Mouse (Mus musculus): ENCODE measurements around the gene Syne1. TPM values are rescaled to one million over a fixed set of nuclear protein-coding genes. Genes with fewer than 3 reads are reported as not detected.

The Syne1 gene
- polyA plus RNA-seq (2014; fragmentation: Nextera tagmentation; extraction: Ambion mirVana), result 17.8 and 20.7 TPM in 2 replicates

GRCm38 (mm10) chr10:5551382-5551781 is at the start of gene Syne1:
Gene Syne1 (minus strand): TSS chr10:5551482.
- peak within 1 kb of the TSS; percentile 70 for H3K4me3 ChIP-seq (replicated peaks; ENCODE audit: low read depth, low read length)
- WGBS, result 31% methylated on average over 5 of the region's 5 CpGs
- H3K27ac ChIP-seq (replicated peaks; ENCODE audit: low read depth, low read length), result peak within 1 kb of the TSS; percentile 81
- H3K9ac ChIP-seq (replicated peaks; ENCODE audit: low read length), result peak within 1 kb of the TSS; percentile 79
- no peaks in the 10 kb centered on the region for H3K36me3 ChIP-seq (ENCODE audit: control insufficient read depth, insufficient read depth, low read length)
- ATAC-seq (ENCODE audit: low FRiP score, low TSS enrichment) (no peak), DNase-seq (peak; percentile 8)
- H3K4me1 ChIP-seq (ENCODE audit: control insufficient read depth, insufficient read depth, low read length), result peaks cover 5% of the 10 kb centered on the region; the same call in 1 of the 2 replicates
- no peaks in the 10 kb centered on the region for H3K27me3 ChIP-seq (ENCODE audit: control insufficient read depth, insufficient read depth, low read length)
- H3K9me3 ChIP-seq (ENCODE audit: control insufficient read depth, low read length), result no peaks in the 10 kb centered on the region
- H3K4me2 ChIP-seq (ENCODE audit: low read length), result peak within 1 kb of the TSS; percentile 83

- Histone ChIP-seq H3K36me3 (ENCODE audit: control insufficient read depth, insufficient read depth, low read length) (no peaks in the 10 kb centered on the region), H3K4me1 (ENCODE audit: control insufficient read depth, insufficient read depth, low read length) (no peaks in the 10 kb centered on the region), H3K9ac (replicated peaks; ENCODE audit: low read length) (no peak overlapping the region), H3K27me3 (ENCODE audit: control insufficient read depth, insufficient read depth, low read length) (no peaks in the 10 kb centered on the region), H3K9me3 (ENCODE audit: control insufficient read depth, low read length) (no peaks in the 10 kb centered on the region), H3K4me2 (ENCODE audit: low read length) (no peak overlapping the region), H3K4me3 (replicated peaks; ENCODE audit: low read depth, low read length) (no peak overlapping the region), H3K27ac (replicated peaks; ENCODE audit: low read depth, low read length) (no peak overlapping the region)
- ATAC-seq (ENCODE audit: low FRiP score, low TSS enrichment) (peak; percentile 80), DNase-seq (peak; percentile 93)
- 24% methylated on average over 7 of the region's 7 CpGs for whole genome bisulfite sequencing
Measured at GRCm38 (mm10) chr10:5600123-5600522, 48.8 kb upstream of the Syne1 start.

- Histone ChIP-seq H3K9me3 (ENCODE audit: control insufficient read depth, low read length) (no peaks in the 10 kb centered on the region), H3K36me3 (ENCODE audit: control insufficient read depth, insufficient read depth, low read length) (no peaks in the 10 kb centered on the region), H3K9ac (replicated peaks; ENCODE audit: low read length) (no peak overlapping the region), H3K27me3 (ENCODE audit: control insufficient read depth, insufficient read depth, low read length) (no peaks in the 10 kb centered on the region), H3K4me1 (ENCODE audit: control insufficient read depth, insufficient read depth, low read length) (no peaks in the 10 kb centered on the region), H3K4me2 (ENCODE audit: low read length) (no peak overlapping the region), H3K4me3 (replicated peaks; ENCODE audit: low read depth, low read length) (no peak overlapping the region), H3K27ac (replicated peaks; ENCODE audit: low read depth, low read length) (no peak overlapping the region)
- DNase-seq, result no peak
- ATAC-seq (ENCODE audit: low FRiP score, low TSS enrichment), result no peak
- 80% methylated on average over 6 of the region's 6 CpGs for whole genome bisulfite sequencing
Measured at GRCm38 (mm10) chr10:5596559-5596958, 45.3 kb upstream of the Syne1 start.

GRCm38 (mm10) chr10:5594457-5594856 is 43.2 kb upstream of the Syne1 start:
- DNase-seq (no peak), ATAC-seq (ENCODE audit: low FRiP score, low TSS enrichment) (no peak)
- Histone ChIP-seq H3K36me3 (ENCODE audit: control insufficient read depth, insufficient read depth, low read length) (no peaks in the 10 kb centered on the region), H3K9ac (replicated peaks; ENCODE audit: low read length) (no peak overlapping the region), H3K4me3 (replicated peaks; ENCODE audit: low read depth, low read length) (no peak overlapping the region), H3K4me2 (ENCODE audit: low read length) (no peak overlapping the region), H3K27ac (replicated peaks; ENCODE audit: low read depth, low read length) (no peak overlapping the region), H3K4me1 (ENCODE audit: control insufficient read depth, insufficient read depth, low read length) (no peaks in the 10 kb centered on the region), H3K9me3 (ENCODE audit: control insufficient read depth, low read length) (no peaks in the 10 kb centered on the region), H3K27me3 (ENCODE audit: control insufficient read depth, insufficient read depth, low read length) (no peaks in the 10 kb centered on the region)
- 78% methylated on average over 5 of the region's 5 CpGs for WGBS

- H3K27ac ChIP-seq (replicated peaks; ENCODE audit: low read depth, low read length), result no peak within 1 kb of the TSS
- no peaks in the 10 kb centered on the region for H3K9me3 ChIP-seq (ENCODE audit: control insufficient read depth, low read length)
- no peaks in the 10 kb centered on the region for H3K4me1 ChIP-seq (ENCODE audit: control insufficient read depth, insufficient read depth, low read length)
- H3K4me3 ChIP-seq (replicated peaks; ENCODE audit: low read depth, low read length), result no peak within 1 kb of the TSS
- no peak within 1 kb of the TSS for H3K9ac ChIP-seq (replicated peaks; ENCODE audit: low read length)
- ATAC-seq (ENCODE audit: low FRiP score, low TSS enrichment) (no peak), DNase-seq (no peak)
- no peak within 1 kb of the TSS for H3K4me2 ChIP-seq (ENCODE audit: low read length)
- 74% methylated on average over 5 of the region's 5 CpGs for WGBS
- no peaks in the 10 kb centered on the region for H3K27me3 ChIP-seq (ENCODE audit: control insufficient read depth, insufficient read depth, low read length)
- no peaks in the 10 kb centered on the region for H3K36me3 ChIP-seq (ENCODE audit: control insufficient read depth, insufficient read depth, low read length)
Measured at GRCm38 (mm10) chr10:5593464-5593863, 42.2 kb upstream of the Syne1 start, which contains the start of gene Myct1. Gene Myct1 (plus strand): TSS chr10:5593775.

- Histone ChIP-seq H3K4me2 (ENCODE audit: low read length) (no peak overlapping the region), H3K4me1 (ENCODE audit: control insufficient read depth, insufficient read depth, low read length) (no peaks in the 10 kb centered on the region), H3K36me3 (ENCODE audit: control insufficient read depth, insufficient read depth, low read length) (no peaks in the 10 kb centered on the region), H3K9me3 (ENCODE audit: control insufficient read depth, low read length) (no peaks in the 10 kb centered on the region), H3K9ac (replicated peaks; ENCODE audit: low read length) (no peak overlapping the region), H3K4me3 (replicated peaks; ENCODE audit: low read depth, low read length) (no peak overlapping the region), H3K27me3 (ENCODE audit: control insufficient read depth, insufficient read depth, low read length) (no peaks in the 10 kb centered on the region), H3K27ac (replicated peaks; ENCODE audit: low read depth, low read length) (no peak overlapping the region)
- ATAC-seq (ENCODE audit: low FRiP score, low TSS enrichment), result no peak
- DNase-seq, result no peak
- 82% methylated on average over 4 of the region's 4 CpGs for WGBS
Measured at GRCm38 (mm10) chr10:5591996-5592395, 40.7 kb upstream of the Syne1 start.

- no peak overlapping the region for H3K27ac ChIP-seq (replicated peaks; ENCODE audit: low read depth, low read length)
- no peak overlapping the region for H3K4me2 ChIP-seq (ENCODE audit: low read length)
- H3K4me3 ChIP-seq (replicated peaks; ENCODE audit: low read depth, low read length), result no peak overlapping the region
- no peaks in the 10 kb centered on the region for H3K4me1 ChIP-seq (ENCODE audit: control insufficient read depth, insufficient read depth, low read length)
- H3K27me3 ChIP-seq (ENCODE audit: control insufficient read depth, insufficient read depth, low read length), result no peaks in the 10 kb centered on the region
- H3K9me3 ChIP-seq (ENCODE audit: control insufficient read depth, low read length), result no peaks in the 10 kb centered on the region
- H3K36me3 ChIP-seq (ENCODE audit: control insufficient read depth, insufficient read depth, low read length), result no peaks in the 10 kb centered on the region
- H3K9ac ChIP-seq (replicated peaks; ENCODE audit: low read length), result no peak overlapping the region
- WGBS, result 86% methylated on average over 2 of the region's 2 CpGs
- no peak for DNase-seq
- ATAC-seq (ENCODE audit: low FRiP score, low TSS enrichment), result no peak
Measured at GRCm38 (mm10) chr10:5591061-5591460, 39.8 kb upstream of the Syne1 start.

- ATAC-seq (ENCODE audit: low FRiP score, low TSS enrichment) (no peak), DNase-seq (no peak)
- Histone ChIP-seq H3K36me3 (ENCODE audit: control insufficient read depth, insufficient read depth, low read length) (no peaks in the 10 kb centered on the region), H3K9me3 (ENCODE audit: control insufficient read depth, low read length) (no peaks in the 10 kb centered on the region), H3K27ac (replicated peaks; ENCODE audit: low read depth, low read length) (no peak overlapping the region), H3K4me1 (ENCODE audit: control insufficient read depth, insufficient read depth, low read length) (no peaks in the 10 kb centered on the region), H3K4me3 (replicated peaks; ENCODE audit: low read depth, low read length) (no peak overlapping the region), H3K4me2 (ENCODE audit: low read length) (no peak overlapping the region), H3K27me3 (ENCODE audit: control insufficient read depth, insufficient read depth, low read length) (no peaks in the 10 kb centered on the region), H3K9ac (replicated peaks; ENCODE audit: low read length) (no peak overlapping the region)
- 58% methylated on average over 2 of the region's 2 CpGs for WGBS
Measured at GRCm38 (mm10) chr10:5573328-5573727, 22.0 kb upstream of the Syne1 start.

GRCm38 (mm10) chr10:5571332-5571731 is 20.1 kb upstream of the Syne1 start:
- ATAC-seq (ENCODE audit: low FRiP score, low TSS enrichment), result peak; percentile 31; the same call in 1 of the 2 replicates
- Histone ChIP-seq H3K27ac (replicated peaks; ENCODE audit: low read depth, low read length) (no peak overlapping the region), H3K27me3 (ENCODE audit: control insufficient read depth, insufficient read depth, low read length) (no peaks in the 10 kb centered on the region), H3K9ac (replicated peaks; ENCODE audit: low read length) (no peak overlapping the region), H3K4me1 (ENCODE audit: control insufficient read depth, insufficient read depth, low read length) (no peaks in the 10 kb centered on the region), H3K36me3 (ENCODE audit: control insufficient read depth, insufficient read depth, low read length) (no peaks in the 10 kb centered on the region), H3K4me2 (ENCODE audit: low read length) (no peak overlapping the region), H3K9me3 (ENCODE audit: control insufficient read depth, low read length) (no peaks in the 10 kb centered on the region), H3K4me3 (replicated peaks; ENCODE audit: low read depth, low read length) (no peak overlapping the region)
- no peak for DNase-seq
- 80% methylated on average over 5 of the region's 5 CpGs for WGBS
